ENCODE assay signal across 10 mouse cellular contexts in the genomic region with DNA sequence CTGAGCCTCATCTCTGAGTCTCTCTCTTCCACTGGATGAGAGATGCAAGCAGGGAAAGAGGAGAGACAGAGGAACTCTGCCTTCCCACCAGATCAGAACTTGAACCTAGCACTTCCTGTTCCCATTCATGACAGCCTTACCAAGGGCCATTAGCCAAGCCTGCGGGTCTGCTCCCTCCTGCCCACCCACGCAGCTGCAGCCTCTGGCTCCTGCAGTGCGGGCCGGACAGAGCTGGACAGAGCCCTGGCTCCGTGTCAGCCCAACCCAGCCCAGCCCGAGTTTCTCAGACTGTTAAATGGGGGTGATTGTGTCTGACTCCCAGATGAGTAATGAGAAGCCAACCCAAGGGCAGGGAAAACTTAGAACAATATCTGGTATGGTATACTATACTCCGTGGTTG. TPM values are rescaled to one million over a fixed set of nuclear protein-coding genes. Genes with fewer than 3 reads are reported as not detected.
DNase-seq lines count a peak whose midpoint lies in the region; TF ChIP-seq lines count a peak whose summit lies in the region.
"Had no signal": no experiment of that assay in that cellular context is flagged by ENCODE, and none has a peak within 500 bp of the region (broad histone marks: within the 10 kb centered on the region; RNA-seq: fewer than 3 reads in every experiment).

No protein-coding gene starts in this region.

- no peak overlapping the region for H3K4me3 ChIP-seq in layer of hippocampus, adult 2 months
- H3K4me3 ChIP-seq in thymus, adult 2 months (ENCODE audit: control insufficient read depth, insufficient read depth, low read length) = no peak overlapping the region
- H3K4me3 ChIP-seq: forebrain, embryonic 15.5 days; intestine, embryonic 15.5 days had no signal

- TF ChIP-seq CTCF in layer of hippocampus, adult 2 months (conservative IDR thresholded peaks at IDR 0.05) = no peak
- TF ChIP-seq CTCF in thymus, adult 2 months (IDR thresholded peaks at IDR 0.05; ENCODE audit: borderline replicate concordance, control insufficient read depth, extremely low read depth, insufficient read depth, low read length, poor library complexity) = no peak

- peak overlapping the region; percentile 70 for H3K27ac ChIP-seq in layer of hippocampus, adult 2 months
- no peak overlapping the region for H3K27ac ChIP-seq in thymus, adult 2 months (ENCODE audit: control insufficient read depth, insufficient read depth, low read length)
- H3K27ac ChIP-seq: intestine, embryonic 15.5 days had no signal

- H3K36me3 ChIP-seq in thymus, adult 2 months (ENCODE audit: control insufficient read depth, insufficient read depth, low read length) = no peaks in the 10 kb centered on the region
- H3K36me3 ChIP-seq: forebrain, embryonic 15.5 days; intestine, embryonic 15.5 days had no signal

- peaks cover 11% of the 10 kb centered on the region for H3K4me1 ChIP-seq in thymus, adult 2 months (replicated peaks; ENCODE audit: control insufficient read depth, insufficient read depth, low read length)

- DNase-seq in embryo, embryonic 11 days = peak; percentile 12
- DNase-seq in embryo, embryonic 10.5 days (ENCODE audit: low spot score) = no peak
- peak in 1 of 2 experiments; percentile 36 for DNase-seq in layer of hippocampus, adult 2 months (ENCODE audit: low spot score in 2 of 2)
- no peak for DNase-seq in layer of hippocampus, adult 9-10 months (ENCODE audit: low spot score)
- DNase-seq in adipocyte (ENCODE audit: low spot score) = peak; percentile 24
- DNase-seq in heart, postnatal 4 days = peak; percentile 53
- no peak for DNase-seq in cerebellum, adult 11-12 months
- DNase-seq in thymus, adult 2 months = no peak

- 87% methylated on average over 7 of the region's 7 CpGs for WGBS in thymus, adult 2 months

- no peak for TF ChIP-seq POLR2A in thymus, adult 2 months (IDR thresholded peaks at IDR 0.05; ENCODE audit: control insufficient read depth, extremely low read depth, insufficient read depth, low read length, poor library complexity)

- no peaks in the 10 kb centered on the region for H3K27me3 ChIP-seq in thymus, adult 2 months (ENCODE audit: control insufficient read depth, insufficient read depth, low read length)
- H3K27me3 ChIP-seq: forebrain, embryonic 15.5 days; intestine, embryonic 15.5 days had no signal

RNA-seq across cellular contexts. Expression of a gene that starts 38.4 kb away (rescaled TPM):
- total RNA-seq in layer of hippocampus, adult 2 months (2021) = 10 to 100 TPM; 24.7 to 25.2 TPM
- 1 to 10 TPM; 4.2 to 5.6 TPM for total RNA-seq in heart, postnatal 4 days (2021)
- 81.1 and 83.6 TPM in 2 replicates for polyA plus RNA-seq in thymus, adult 2 months (2012; rRNA removed)

Comparison
In these comparisons a context has a peak if more than half of its experiments do, and no peak if none do; other contexts are left out.
1. DNase-seq: peak in embryo, embryonic 11 days (single experiment), adipocyte (single experiment) and heart, postnatal 4 days (single experiment); none in embryo, embryonic 10.5 days (single experiment), layer of hippocampus, adult 9-10 months (single experiment), cerebellum, adult 11-12 months (single experiment) and thymus, adult 2 months (single experiment).